Mouse (Mus musculus): ENCODE measurements at regions not wholly inside any gene's neighbourhood (a gene's known extent, or its start where the extent isn't known, plus 50 kb on each side); places are given as distances from the start of the nearest gene placed in this dataset.
"Not testable (repeated sequence)": the region's sequence is repeated elsewhere in the genome, so short reads cannot be mapped to it uniquely, and the experiment has no call there.

GRCm38 (mm10) chr12:56064183-56064582 is 228.1 kb downstream of the Brms1l start:
- DNase-seq (ENCODE audit: low spot score in 2 of 2), result no peak

DNA sequence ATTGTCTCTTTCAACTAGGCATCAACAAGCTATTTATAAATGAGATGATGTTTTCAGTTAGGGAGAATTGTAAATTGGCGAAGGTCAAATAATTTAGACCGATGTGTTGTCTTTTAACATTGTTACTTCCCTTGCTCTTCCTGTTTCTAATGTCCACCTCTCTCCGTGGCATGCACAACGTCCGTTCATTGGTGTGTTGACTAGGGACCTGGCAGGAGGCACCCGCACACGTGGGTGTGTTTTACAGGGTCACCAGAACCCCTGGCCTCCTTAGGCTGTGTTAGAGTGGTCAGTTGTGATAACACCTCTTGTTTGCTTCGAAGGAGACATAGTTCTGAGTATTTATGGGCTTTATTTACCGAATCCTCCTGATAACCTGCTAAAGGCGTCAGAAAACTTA is 222.8 kb downstream of the Brms1l start:
- no peak for DNase-seq (ENCODE audit: low spot score in 2 of 2)

DNA sequence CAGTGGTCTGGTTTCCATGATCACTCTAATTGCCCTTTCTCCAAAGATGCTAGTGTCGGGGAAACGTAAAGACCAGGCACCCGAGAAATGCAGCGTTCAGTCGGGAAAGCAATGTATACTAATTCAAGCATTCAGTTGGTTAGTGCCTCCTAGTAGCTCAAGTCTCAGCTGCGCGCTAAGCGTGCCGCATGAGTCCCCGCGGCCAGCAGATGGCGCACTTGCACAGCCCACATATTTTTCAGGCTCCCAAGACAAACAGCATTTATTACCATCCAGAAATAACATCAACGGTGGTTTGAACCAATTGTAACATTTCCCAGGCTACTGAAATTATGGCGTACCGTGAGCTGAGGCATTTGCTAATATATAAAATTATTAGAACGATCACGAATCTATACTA is 222.3 kb downstream of the Brms1l start:
- DNase-seq (ENCODE audit: low spot score in 2 of 2), result peak; percentile 45 to 90

DNA sequence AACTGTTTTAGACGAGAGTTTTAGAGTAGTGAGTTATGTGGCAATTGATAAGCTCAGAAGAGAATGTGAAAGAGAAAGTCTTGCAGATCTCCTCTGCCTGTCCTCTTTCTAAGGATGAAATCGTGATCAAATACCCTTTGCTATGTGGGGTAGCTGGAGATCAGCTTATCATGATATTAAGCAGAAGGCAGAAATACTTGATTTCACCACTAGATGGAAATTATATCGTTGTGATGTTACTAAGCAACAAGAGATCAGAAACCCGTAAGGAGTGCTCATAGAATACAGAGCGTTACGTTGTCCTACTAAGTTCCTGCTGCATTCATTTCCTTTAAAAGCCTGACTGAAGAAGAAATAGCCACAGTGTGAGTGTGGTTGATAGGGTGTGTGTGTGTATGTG is 219.3 kb downstream of the Brms1l start:
- DNase-seq (ENCODE audit: low spot score in 2 of 2), result no peak

DNA sequence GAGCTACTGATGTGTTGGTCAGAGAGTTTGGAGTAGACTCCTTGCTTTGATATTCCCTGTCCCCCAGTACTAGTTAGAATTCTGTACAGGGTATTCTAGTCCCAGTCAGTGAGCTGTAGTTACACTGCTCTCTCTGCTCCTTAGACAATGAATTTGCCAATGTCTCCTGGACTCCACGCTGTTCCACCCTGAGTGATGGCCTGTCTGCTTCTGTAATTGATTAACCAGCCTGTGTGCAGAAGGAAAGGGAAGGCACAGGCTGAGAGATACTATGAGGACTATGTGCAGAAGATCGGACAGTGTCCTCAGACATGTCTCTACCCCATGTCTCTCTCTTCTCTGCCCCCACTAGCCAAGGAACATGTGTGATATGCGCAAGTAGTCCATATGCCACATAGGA is 209.9 kb downstream of the Brms1l start:
- no peak for DNase-seq (ENCODE audit: low spot score in 2 of 2)

GRCm38 (mm10) chr12:56020954-56021514 is 184.9 kb downstream of the Brms1l start:
- no peak for DNase-seq (ENCODE audit: low spot score in 2 of 2)

GRCm38 (mm10) chr12:56020547-56020946 is 184.4 kb downstream of the Brms1l start:
- no peak for DNase-seq (ENCODE audit: low spot score in 2 of 2)

- no peak for DNase-seq (ENCODE audit: low spot score in 2 of 2)
These were observed 173.9 kb downstream of the Brms1l start for GRCm38 (mm10) chr12:56009976-56010375.

GRCm38 (mm10) chr12:56005846-56006245 is 169.7 kb downstream of the Brms1l start:
- DNase-seq (ENCODE audit: low spot score in 2 of 2), result no peak

DNA sequence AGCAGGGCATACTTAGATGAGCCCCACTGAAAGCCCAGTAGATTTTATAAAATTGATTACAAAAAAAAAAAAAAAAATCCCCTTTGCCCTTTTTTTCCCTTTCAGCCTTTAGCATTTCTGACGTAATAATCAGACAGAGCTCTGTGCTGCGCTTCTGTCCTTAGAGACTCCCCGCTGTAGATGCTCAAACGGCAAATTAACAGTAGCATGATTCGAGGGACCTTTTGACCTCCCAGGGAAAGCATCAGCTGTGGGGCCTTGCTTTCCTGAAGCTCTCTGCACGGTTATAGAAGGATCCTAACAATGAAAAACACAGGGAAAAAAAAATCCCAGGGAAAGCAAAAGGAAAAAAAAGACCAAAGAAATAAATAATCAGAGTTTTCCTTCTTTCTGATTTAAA is 169.2 kb downstream of the Brms1l start:
- DNase-seq (ENCODE audit: low spot score in 2 of 2), result no peak

DNA sequence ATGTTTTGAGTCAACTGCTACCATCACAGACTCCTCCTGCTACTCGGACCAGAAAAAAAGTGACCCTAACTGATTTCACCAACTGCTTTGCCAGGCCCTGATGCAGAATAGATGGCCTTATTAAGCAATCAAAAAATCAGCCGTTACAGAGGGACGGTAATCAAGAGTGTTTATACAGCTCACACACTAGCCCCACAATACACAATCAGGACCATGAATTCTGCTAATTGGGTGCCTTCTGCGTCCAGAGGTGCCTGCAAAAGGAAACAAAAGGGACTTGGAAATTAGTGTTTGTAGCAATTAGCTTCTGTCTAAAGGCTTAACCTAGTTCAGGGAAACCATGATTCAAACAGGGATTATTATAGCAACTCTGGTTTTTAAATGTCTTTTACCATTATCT is 168.4 kb downstream of the Brms1l start:
- no peak for DNase-seq (ENCODE audit: low spot score in 2 of 2)

- DNase-seq (ENCODE audit: low spot score in 2 of 2), result no peak
These were observed 167.4 kb downstream of the Brms1l start for GRCm38 (mm10) chr12:56003561-56003960.

GRCm38 (mm10) chr12:55996585-55997377 is 160.7 kb downstream of the Brms1l start:
- no peak for DNase-seq (ENCODE audit: low spot score in 2 of 2)

- no peak for DNase-seq (ENCODE audit: low spot score in 2 of 2)
These were observed 147.6 kb downstream of the Brms1l start for GRCm38 (mm10) chr12:55983565-55984351.

GRCm38 (mm10) chr12:55983128-55983527 is 147.0 kb downstream of the Brms1l start:
- no peak for DNase-seq (ENCODE audit: low spot score in 2 of 2)

DNA sequence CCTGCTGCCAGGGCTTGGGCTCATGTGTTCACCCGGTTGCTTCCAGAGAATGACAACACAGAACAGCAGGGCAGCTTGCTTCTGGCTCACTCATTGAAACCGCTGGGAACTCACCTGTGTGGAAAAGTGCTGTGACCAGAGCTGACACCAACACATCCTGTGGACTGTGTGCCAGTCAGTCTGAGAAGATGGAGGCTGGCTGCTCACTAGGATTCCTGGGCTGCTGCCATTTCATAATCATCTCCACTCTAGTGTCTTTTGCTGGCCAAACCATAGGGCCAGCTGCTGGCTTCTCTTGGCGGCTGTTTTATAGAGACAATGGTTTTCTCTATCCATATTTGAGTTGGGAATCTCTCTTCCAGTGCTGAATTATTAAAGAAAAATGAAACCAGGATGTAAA is 138.1 kb downstream of the Brms1l start:
- no peak for DNase-seq (ENCODE audit: low spot score in 2 of 2)

DNA sequence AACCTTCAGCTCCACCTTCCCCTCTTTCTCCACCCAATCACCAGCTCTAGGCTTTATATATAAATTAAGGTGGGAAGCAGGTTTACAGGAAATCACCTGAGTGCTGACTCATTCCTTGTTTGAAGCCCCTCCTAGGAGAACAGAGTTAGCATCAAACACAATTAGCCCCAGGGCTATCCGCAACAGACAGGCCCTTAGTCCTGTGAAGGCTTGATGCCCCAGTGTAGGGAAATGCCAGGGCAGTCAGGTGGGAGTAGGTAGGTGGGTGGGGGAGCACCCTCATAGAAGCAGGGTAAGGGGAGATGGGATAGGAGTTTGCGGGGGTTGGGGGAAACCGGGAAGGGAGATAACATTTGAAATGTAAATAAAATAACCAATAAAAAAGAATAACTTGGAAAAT is 123.2 kb downstream of the Brms1l start:
- not testable (repeated sequence) for DNase-seq (ENCODE audit: low spot score in 2 of 2)

DNA sequence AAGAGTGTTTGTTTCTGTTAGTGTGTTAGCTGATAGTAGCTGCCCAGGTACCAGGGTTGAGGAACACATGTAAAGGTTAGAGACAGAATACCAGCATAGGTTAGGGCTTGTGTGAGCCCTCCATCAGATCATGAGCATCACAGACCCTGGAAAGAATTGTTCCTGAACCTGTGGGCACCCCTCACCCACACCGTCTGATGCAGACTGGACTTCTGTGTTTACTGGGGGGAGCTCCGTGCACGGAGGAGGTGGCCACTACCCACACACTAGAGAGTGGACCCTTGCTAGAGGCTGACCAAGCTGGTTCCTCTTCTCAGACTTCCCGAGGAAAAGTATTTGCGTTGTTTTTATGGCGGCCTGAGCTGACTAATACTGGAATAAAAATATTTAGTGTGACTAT is 104.4 kb downstream of the Brms1l start:
- no peak for DNase-seq (ENCODE audit: low spot score in 2 of 2)

GRCm38 (mm10) chr12:55939281-55940142 is 103.4 kb downstream of the Brms1l start:
- DNase-seq (ENCODE audit: low spot score in 2 of 2), result no peak

GRCm38 (mm10) chr12:55934172-55934571 is 98.0 kb downstream of the Brms1l start:
- DNase-seq (ENCODE audit: low spot score in 2 of 2), result no peak

DNA sequence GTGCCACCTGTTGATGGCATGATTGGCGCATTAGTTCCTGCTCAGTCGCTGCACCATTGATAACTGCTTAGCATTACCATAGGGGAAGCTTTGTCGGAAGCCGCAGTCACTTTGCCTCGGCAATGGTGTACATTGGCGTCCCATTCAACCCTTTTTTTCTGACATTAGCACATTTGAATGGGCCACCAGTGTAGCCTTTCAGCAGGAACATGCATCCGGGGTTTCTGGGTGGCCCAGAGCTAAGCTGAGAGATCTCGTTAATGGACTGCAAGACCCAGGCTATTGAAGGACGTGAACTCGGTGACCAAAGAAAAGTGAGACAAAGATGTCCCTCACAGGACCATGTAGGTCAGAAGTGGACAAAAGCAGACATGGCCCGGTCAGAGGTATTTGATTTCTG is 97.3 kb downstream of the Brms1l start:
- no peak for DNase-seq (ENCODE audit: low spot score in 2 of 2)

- DNase-seq (ENCODE audit: low spot score in 2 of 2), result no peak
These were observed 94.3 kb downstream of the Brms1l start for GRCm38 (mm10) chr12:55930468-55930867.
